Mouse (Mus musculus) B cell, adult 2 months (primary cell): ENCODE results near the gene Hist1h2ae.

Source experiments
- DNase-seq, 2 experiments: peaks; one replicate each; pipeline ENCODE4 v3.0.0; 2022

Gene Hist1h2ae

DNA sequence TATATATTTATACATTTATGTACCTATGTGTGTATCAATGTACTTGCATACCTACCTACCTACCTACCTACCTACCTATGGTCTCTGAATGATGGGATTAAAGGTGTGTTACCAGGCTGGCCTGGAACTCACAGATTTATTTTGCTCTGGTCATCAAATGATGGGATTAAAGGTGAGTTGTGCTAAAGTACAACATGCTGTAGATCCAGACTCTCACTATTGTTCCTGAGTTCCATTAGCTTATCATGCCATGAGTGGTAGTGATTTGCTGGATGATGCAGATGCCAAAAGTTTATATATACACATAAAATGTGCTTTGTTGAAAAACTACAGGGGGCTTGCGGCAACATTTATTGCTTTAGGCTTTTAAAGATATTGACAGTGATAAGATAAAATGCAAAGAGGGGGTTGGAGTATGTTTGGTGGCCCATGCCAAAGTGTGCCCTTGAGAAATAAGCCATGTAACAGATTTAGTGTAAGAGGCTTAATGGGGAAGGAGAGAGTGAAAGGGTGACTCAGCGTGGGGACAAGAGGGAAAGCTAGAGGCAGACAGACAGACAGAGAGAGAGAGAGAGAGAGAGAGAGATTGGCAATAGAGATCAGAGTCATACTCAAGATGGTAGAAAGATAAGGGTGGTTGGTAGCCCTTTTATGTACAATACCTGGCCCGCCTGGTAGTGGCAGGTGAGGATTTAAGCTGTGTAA lies 33.9 kb downstream of the Hist1h2ae start:
- DNase-seq: no peak

DNA sequence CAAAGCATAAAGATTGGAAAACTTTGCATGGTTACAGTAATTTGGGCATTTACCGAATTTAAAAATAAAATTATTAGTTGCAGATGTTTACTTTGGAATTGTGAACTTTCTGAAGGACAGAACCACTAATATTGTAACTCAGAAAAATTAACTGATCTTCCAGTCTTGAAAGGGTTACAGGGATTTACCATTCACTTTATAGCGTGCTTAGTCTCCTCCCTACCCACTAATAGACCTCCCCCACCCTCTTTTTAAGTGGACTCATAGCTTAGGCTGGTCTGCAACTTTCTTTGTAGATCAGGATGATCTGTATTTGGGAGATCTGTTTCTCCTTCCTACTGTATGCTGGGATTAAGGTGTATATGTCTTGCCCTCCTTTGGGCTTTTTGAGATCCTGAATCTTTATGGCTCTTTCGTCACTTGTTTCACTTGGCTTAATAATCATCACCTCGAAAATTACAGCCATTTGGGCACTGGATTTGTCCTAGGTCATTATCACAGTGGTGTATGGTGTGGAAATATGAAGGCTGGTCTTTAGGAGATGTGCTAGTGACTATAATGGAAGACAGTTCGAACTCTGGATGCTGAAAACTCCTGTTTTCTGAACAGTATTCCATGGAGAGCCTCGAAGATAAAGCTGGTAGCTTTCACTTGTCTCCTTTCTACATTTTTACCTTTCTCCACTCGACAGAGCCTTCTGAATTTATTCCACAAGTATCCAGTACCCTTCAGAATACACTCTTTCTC lies 34.8 kb downstream of the Hist1h2ae start:
- DNase-seq: no peak

GRCm38 (mm10) chr13:23535137-23536075 lies 35.6 kb downstream of the Hist1h2ae start, which contains the start of gene Hist1h3g:
TSS of gene Hist1h3g (plus strand) at chr13:23535422.
- DNase-seq: peak; percentile 81 to 85

DNA sequence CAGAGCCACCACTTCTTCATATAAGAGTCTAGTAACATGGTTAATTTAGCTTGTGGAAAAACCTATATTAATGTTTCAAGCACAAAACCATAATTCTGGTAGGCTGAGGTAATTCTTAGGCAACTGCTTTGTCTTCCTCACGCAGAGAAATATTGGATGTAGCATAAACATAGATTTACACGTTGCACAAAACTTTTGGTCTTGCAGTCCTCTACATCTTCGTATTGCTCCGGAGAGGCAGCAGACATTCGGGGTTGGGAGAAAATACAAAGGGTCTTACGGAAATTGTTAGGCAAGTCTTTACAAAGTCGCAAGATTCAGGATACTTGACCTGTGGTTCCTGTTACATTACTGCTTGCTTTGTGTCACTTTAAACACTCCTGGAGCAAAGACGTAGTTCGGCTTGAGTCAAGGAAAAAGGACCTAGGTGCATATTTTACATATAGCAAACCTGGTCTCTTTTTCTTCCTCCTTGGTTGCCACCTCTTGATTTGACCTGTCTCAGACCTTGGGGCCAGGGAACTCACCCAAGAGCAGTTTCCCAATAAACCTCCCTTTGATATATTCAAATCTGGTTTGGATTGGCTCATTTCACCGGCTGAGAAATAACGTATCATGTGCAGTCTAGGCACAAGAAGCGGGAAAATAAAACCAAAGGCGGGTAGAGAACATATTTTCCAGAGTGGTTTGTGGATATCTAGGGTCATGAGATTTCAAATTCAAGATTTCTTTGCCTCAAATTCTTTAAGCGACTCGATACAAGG lies 36.5 kb downstream of the Hist1h2ae start:
- no peak for DNase-seq

DNA sequence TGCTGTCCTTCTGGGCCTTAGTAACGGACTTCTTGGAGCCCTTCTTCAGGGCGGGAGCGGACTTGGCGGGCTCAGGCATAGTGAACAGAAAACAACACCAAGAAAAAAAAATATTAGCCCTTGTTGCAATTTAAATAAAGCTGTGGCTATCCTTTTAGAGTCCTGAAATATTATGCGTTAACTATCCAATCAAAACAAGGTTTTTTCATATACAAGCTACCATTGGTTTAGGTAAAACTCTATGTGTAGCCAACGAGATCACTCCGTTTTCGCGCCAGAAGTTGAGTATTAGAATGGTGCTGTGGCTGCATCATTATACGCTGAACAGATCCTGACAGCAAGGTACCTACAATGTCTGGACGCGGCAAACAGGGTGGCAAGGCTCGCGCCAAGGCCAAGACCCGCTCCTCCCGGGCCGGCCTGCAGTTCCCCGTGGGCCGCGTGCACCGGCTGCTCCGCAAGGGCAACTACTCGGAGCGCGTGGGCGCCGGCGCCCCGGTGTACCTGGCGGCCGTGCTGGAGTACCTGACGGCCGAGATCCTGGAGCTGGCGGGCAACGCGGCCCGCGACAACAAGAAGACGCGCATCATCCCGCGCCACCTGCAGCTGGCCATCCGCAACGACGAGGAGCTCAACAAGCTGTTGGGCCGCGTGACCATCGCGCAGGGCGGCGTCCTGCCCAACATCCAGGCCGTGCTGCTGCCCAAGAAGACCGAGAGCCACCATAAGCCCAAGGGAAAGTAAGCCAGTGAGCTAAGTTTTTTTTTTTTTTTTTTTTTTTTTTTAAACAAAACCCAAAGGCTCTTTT lies 37.3 kb downstream of the Hist1h2ae start, which contains the start of gene Hist1h2af:
Gene Hist1h2af, plus strand, starts transcription at position 347 of the 808 bp plus-strand sequence.
- DNase-seq: peak; percentile 70

GRCm38 (mm10) chr13:23532262-23533075 lies 38.6 kb downstream of the Hist1h2ae start:
- DNase-seq: no peak

GRCm38 (mm10) chr13:23530901-23531875 lies 39.8 kb downstream of the Hist1h2ae start, which contains the start of gene Hist1h4h:
TSS of gene Hist1h4h (plus strand) at chr13:23531050.
- peak; percentile 98 for DNase-seq

DNA sequence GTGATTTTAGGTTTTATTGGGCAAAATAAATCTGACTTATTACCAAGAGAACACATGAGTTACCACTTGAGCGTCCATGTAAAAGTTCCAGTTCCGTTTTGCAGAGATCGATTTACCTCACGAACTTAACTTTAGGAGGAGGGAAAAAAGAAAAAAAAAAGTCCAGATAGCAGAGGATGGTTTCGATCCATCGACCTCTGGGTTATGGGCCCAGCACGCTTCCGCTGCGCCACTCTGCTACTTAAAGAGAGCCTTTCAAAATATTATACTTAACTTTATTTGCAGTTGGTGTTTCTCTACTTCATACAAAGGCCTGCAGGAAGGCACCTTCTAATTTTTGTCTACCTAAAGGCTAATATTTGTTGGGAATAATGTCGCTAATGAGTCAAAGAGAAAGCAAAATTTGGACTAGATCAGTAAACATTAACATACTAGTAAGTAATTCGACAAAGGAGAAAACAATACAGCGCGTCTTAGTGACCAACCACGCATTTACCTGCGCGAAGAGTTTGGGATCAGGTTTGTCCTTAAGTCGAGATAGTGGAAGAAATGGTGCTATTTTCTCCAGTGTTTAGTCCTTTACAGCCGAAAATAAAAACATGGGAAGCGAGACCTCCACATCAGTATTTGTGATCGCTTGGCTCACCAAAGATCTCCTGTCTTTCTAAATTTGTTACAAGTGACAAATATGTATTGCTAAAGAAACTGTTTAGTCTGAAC lies 40.7 kb downstream of the Hist1h2ae start:
- DNase-seq: peak; percentile 84 to 86

DNA sequence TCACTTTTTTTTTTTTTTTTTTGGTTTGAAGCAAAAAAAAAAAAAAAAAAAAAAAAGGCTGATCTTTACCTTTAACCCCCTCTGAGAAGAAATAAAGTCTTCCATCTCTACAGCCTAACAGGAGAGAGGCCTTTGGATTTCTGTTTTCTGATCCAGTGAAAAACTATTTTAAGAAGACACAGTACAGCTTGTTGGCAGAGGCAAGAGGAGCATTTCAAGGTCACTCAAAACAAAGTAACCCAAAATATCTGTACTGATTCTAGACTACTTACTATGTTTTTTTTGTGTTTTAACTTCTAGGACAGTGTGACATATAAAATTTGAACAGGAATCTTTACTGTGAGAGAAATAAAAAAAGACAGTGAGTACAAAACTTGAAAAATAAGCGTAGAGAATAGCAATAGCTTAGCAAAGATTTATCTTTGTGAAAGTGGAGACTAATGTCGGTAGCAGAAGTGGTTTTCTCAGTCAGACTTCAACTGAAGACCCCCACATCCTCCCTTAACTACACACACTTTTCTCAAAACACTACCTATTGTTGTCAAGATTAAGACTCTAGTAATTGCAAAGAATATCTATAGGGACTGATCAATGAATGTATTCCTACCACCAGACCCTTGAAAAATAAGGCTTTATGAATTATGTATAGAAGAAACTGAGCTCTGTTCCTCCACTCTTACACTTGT lies 41.4 kb downstream of the Hist1h2ae start:
- DNase-seq: no peak

GRCm38 (mm10) chr13:23529005-23529404 lies 42.0 kb downstream of the Hist1h2ae start:
- DNase-seq: no peak

DNA sequence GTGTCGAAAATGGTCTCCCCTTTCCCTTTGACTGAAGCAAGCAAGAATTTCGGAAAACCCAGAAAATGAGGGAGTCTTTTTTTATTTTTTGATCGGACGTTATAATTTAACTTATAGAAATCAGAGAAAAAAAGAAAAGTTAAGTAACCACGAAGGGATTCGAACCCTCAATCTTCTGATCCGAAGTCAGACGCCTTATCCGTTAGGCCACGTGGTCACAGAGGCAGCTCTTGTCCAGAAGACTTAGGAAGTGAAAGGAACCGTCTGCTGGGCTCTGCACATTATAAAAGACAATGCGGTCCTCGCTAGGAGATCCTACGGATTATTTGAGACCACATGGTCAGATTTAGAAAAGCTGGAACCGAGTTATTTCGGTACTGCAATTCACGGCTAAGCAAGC lies 44.7 kb downstream of the Hist1h2ae start:
- DNase-seq: peak; percentile 90 to 92

DNA sequence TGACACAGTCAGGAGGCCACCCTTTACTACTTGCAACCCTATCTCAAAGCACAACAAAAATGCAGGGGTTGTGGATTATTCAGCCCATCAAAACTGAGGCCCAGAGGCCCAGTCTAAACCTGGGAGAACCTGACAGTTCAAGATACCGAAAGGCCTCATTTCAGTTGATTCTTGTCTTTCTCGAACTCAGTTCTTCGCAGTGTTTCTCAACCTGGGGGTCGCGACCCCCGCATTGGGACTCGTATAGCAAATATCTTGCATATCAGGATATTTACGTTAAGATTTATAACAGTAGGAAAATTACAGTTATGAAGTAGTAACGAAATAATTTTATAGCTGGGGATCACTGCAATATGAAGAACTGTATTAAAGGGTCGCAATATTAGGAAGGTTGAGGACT lies 45.1 kb downstream of the Hist1h2ae start:
- peak in 1 of 2 experiments; percentile 17 for DNase-seq

GRCm38 (mm10) chr13:23524654-23525053 lies 46.4 kb downstream of the Hist1h2ae start:
- peak; percentile 85 to 86 for DNase-seq

GRCm38 (mm10) chr13:23523976-23524375 lies 47.0 kb downstream of the Hist1h2ae start:
- no peak for DNase-seq

GRCm38 (mm10) chr13:23521703-23522102 lies 49.3 kb downstream of the Hist1h2ae start:
- DNase-seq: peak; percentile 89 to 90
